In the genomic region with DNA sequence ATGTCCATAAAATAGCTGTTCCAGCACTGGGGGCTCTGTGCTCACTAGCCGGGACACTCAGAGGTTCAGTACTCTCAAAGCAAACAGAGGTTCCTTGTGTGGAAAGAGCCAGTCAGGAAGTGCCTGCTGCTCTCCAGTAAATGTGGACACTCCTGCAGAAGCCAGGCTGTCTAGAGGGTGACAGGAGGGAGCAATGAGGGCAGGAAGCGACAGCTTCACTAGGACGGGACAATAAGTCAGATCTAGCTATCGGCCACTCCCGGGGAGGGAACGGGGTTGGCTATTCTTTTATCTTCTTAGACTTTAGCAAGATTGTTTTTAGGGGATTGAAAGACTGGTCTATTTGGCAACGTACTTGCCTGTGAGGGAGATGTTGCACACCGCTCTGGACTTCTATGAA, we compare ENCODE assay signal across 8 mouse cellular contexts.
DNase-seq lines count a peak whose midpoint lies in the region; ATAC-seq lines count a peak whose summit lies in the region.

No protein-coding gene starts in this region.

- H3K27me3 ChIP-seq in embryonic facial prominence, embryonic 12.5 days: no peaks in the 10 kb centered on the region
- no peaks in the 10 kb centered on the region for H3K27me3 ChIP-seq in hindbrain, embryonic 10.5 days (ENCODE audit: insufficient read depth, poor library complexity, severe bottlenecking)
- no peaks in the 10 kb centered on the region for H3K27me3 ChIP-seq in limb, embryonic 12.5 days
- H3K27me3 ChIP-seq in midbrain, embryonic 16.5 days (ENCODE audit: control insufficient read depth, insufficient read depth, low read depth, low read length): no peaks in the 10 kb centered on the region

- H3K4me2 ChIP-seq in embryonic facial prominence, embryonic 12.5 days (replicated peaks): no peak overlapping the region
- peak overlapping the region; percentile 27; the same call in 1 of the 2 replicates for H3K4me2 ChIP-seq in limb, embryonic 12.5 days
- peak overlapping the region; percentile 17; the same call in 1 of the 2 replicates for H3K4me2 ChIP-seq in midbrain, embryonic 16.5 days (ENCODE audit: low read length)

- peak; percentile 7 for DNase-seq in T-cell, adult 2 months (ENCODE audit: low spot score)
- peak; percentile 69 for DNase-seq in hindbrain, embryonic 10.5 days (ENCODE audit: low spot score)
- DNase-seq in ovary, postnatal 10 days (ENCODE audit: low spot score): no peak
- DNase-seq in urinary bladder, postnatal 25 days (ENCODE audit: low spot score): no peak
- DNase-seq in urinary bladder, adult 2 months (ENCODE audit: low spot score): no peak

- 0 out of 2 replicates have a peak overlapping the region, but pooled peaks have one; percentile 61 for H3K27ac ChIP-seq in embryonic facial prominence, embryonic 12.5 days
- H3K27ac ChIP-seq in hindbrain, embryonic 10.5 days: peak overlapping the region; percentile 89
- H3K27ac ChIP-seq in limb, embryonic 12.5 days: peak overlapping the region; percentile 87
- peak overlapping the region; percentile 50; the same call in 1 of the 2 replicates for H3K27ac ChIP-seq in midbrain, embryonic 16.5 days (ENCODE audit: low read length)

- ATAC-seq in embryonic facial prominence, embryonic 12.5 days (ENCODE audit: insufficient number of reproducible peaks, insufficient read depth, low FRiP score, low TSS enrichment): no peak
- ATAC-seq in limb, embryonic 12.5 days (ENCODE audit: insufficient number of reproducible peaks, insufficient read depth, low FRiP score, low TSS enrichment, low read depth): peak; percentile 75; the same call in 1 of the 2 replicates
- ATAC-seq in midbrain, embryonic 16.5 days: 0 out of 2 replicates have a peak, but pooled peaks have one; percentile 26

- H3K36me3 ChIP-seq in embryonic facial prominence, embryonic 12.5 days: no peaks in the 10 kb centered on the region
- H3K36me3 ChIP-seq in hindbrain, embryonic 10.5 days: no peaks in the 10 kb centered on the region
- H3K36me3 ChIP-seq in limb, embryonic 12.5 days: no peaks in the 10 kb centered on the region
- no peaks in the 10 kb centered on the region for H3K36me3 ChIP-seq in midbrain, embryonic 16.5 days (ENCODE audit: control insufficient read depth, insufficient read depth, low read length)

- no peak overlapping the region for H3K4me3 ChIP-seq in embryonic facial prominence, embryonic 12.5 days
- H3K4me3 ChIP-seq in hindbrain, embryonic 10.5 days: no peak overlapping the region; the same call in 1 of the 2 replicates
- H3K4me3 ChIP-seq in limb, embryonic 12.5 days (replicated peaks): no peak overlapping the region
- no peak overlapping the region for H3K4me3 ChIP-seq in midbrain, embryonic 16.5 days (ENCODE audit: low read depth, low read length)

- no peaks in the 10 kb centered on the region for H3K9me3 ChIP-seq in embryonic facial prominence, embryonic 12.5 days
- H3K9me3 ChIP-seq in hindbrain, embryonic 10.5 days: no peaks in the 10 kb centered on the region; the same call in 1 of the 2 replicates
- H3K9me3 ChIP-seq in limb, embryonic 12.5 days: peaks cover 6% of the 10 kb centered on the region; the same call in 1 of the 2 replicates
- no peaks in the 10 kb centered on the region for H3K9me3 ChIP-seq in midbrain, embryonic 16.5 days (replicated peaks; ENCODE audit: control insufficient read depth, low read length, poor library complexity, severe bottlenecking)

- H3K4me1 ChIP-seq in embryonic facial prominence, embryonic 12.5 days: peaks cover 3% of the 10 kb centered on the region; the same call in 1 of the 2 replicates
- peaks cover 42% of the 10 kb centered on the region for H3K4me1 ChIP-seq in hindbrain, embryonic 10.5 days (replicated peaks)
- H3K4me1 ChIP-seq in limb, embryonic 12.5 days (replicated peaks): peaks cover 26% of the 10 kb centered on the region
- H3K4me1 ChIP-seq in midbrain, embryonic 16.5 days (ENCODE audit: control insufficient read depth, insufficient read depth, low read length): peaks cover 12% of the 10 kb centered on the region

- no peak overlapping the region for H3K9ac ChIP-seq in embryonic facial prominence, embryonic 12.5 days
- no peak overlapping the region; the same call in 1 of the 2 replicates for H3K9ac ChIP-seq in limb, embryonic 12.5 days (replicated peaks)
- H3K9ac ChIP-seq in midbrain, embryonic 16.5 days (ENCODE audit: low read depth, low read length): no peak overlapping the region

- WGBS in embryonic facial prominence, embryonic 12.5 days: 14% methylated on average over 8 of the region's 8 CpGs
- WGBS in hindbrain, embryonic 10.5 days: 8% methylated on average over 8 of the region's 8 CpGs
- 23% methylated on average over 8 of the region's 8 CpGs for whole genome bisulfite sequencing in limb, embryonic 12.5 days
- 7% methylated on average over 8 of the region's 8 CpGs for WGBS in midbrain, embryonic 16.5 days

Comparison
In these comparisons a context has a peak if more than half of its experiments do, and no peak if none do; other contexts are left out.
1. DNase-seq: peak in T-cell, adult 2 months (single experiment) and hindbrain, embryonic 10.5 days (single experiment); none in ovary, postnatal 10 days (single experiment), urinary bladder, postnatal 25 days (single experiment) and urinary bladder, adult 2 months (single experiment).
2. Peak in every context shown above with its lines, with median percentiles within 50 percentile points of each other: H3K27ac ChIP-seq.